Mouse (Mus musculus) mouse embryonic stem cell (cell line): ENCODE data around the gene Mrps18b.

ENCODE experiments used
- in situ Hi-C, 2 experiments: fragments of 300-500 bp; cut with MboI; formaldehyde crosslinking; loops; 1 replicate in 1 of 2; 3 replicates in 1 of 2; pipeline ENCODE4 v1.14.3; 2019 to 2020; ENCODE audit warnings: low sequenced_read_pairs in 2 of 2, low pct_unique_long_range_greater_than_20kb in 1 of 2, mixed read lengths in 1 of 2; ENCODE audit not compliant: unreplicated experiment in 1 of 2

Mrps18b gene

DNA sequence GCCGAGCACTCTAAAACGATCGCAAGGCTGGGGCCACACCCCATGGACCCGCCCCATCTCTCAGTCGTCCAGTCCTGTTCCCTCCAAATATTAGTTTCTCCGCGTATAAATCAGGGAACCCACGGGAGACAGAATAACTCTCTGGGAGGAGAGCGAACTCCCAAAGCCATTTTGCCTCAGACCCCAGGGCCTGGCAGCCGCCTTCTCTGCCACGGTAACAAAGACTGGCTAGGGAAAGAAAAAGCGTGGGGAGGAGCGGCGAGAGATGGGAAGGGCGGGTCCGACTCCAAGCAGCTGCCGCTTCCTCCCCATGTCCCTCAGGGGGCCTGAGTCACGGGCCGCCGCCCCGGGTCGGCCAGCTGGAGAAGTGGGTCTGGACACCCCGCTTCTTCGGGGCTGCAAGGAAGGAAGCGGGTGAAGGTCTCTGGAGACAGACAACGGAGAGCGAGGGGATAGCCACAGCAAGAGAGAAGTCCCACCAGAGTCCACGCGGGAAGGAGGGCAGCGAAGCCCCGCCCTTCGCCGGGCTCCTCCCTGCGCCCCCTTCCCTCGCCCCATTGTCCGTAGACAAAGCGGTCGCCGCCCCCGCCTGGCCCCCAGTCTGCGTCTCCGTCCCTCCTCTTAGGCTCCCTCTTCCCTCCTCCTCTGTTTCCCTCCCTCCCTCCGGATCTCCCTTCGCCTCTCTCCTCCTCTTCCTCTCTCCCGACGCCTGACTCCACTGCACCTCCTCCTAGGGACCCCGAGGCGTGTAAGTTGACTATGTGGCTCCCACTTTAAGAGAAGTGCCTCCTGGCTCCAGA, 50.5 kb downstream of the Mrps18b start, which contains the start of gene Ppp1r18:
Gene Ppp1r18 (plus strand): TSS at position 113 of the 800 bp plus-strand sequence.
- in situ Hi-C loops: loop anchor here in 1 of 2 experiments (5.0 kb wide), 1 partner anchor 38 kb away; no protein-coding TSS in a partner anchor

DNA sequence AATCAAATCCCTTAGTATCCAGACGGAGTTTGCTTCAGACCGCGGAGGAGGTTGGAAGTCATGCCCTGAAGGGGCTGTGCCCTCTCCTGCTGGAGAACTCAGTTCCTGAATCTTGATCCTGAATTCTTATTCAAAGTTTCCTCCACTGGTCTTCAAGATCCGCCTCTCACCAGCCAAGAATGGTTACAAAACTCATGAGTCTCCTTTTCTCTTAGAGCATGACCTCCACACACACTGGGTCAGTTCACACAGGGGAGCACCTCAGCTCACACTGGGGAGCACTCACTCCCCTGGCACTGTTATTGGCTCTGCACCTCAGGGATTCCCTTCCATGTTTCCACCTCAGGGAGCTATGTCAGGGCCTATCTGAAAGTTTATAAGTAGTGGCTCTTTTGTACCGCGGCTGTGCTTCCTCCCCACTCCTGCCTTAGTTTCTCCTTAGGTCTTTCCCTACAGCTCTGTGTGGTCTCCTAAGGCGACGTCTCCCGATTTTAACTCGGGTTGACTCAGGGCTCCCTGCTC, 51.3 kb downstream of the Mrps18b start:
- in situ Hi-C loops: loop anchor here in 1 of 2 experiments (5.0 kb wide), 1 partner anchor 38 kb away; no protein-coding TSS in a partner anchor

DNA sequence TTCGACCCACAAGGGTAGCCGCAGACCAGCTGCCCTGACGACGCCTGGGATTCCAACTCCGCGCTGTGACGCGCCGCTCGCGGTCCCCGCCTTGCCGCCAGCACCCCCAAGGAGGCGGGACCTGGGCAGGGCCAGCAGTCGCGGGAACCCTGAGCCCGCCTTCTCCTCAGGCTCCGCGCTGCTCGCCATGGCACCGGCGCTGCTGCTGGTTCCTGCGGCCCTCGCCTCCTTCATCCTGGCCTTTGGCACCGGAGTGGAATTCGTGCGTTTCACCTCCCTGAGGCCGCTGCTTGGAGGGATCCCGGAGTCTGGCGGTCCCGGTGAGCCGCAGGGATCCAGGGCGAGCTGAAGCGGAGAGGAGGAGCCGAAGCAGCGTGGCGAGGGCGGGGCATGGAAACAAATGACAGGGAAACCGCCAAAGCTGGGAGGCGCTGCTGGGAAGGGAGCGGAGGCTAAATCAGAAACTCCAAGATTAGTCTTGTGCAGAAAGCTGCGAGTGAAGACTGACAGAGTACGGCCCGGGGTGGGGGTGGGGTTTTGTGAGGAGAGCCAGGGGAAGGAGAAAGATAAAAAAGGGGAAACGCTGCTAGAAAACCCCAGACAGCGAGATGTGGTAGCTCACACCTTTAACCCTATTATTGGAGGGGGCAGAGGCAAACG, 54.9 kb downstream of the Mrps18b start, which contains the start of gene Nrm:
Gene Nrm (plus strand): TSS at position 121 of the 660 bp plus-strand sequence.
- in situ Hi-C loops: no loop called here

DNA sequence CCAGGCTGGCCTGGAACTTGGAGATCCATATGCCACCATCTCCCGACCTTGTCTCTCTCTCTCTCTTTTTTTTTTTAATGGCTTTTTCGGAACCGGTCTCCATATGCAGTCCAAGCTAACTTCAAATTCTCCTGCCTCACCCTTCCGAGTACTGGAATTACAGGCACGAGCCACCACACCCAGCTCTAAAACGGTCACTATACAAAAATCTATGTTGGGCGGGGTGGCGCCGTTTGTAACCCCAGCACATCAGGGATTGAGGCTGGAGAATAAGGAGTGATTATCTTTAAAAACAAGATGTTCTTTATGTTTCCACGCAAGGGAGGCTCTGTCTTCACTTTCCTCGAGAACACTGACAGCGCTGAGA, 55.4 kb downstream of the Mrps18b start:
- in situ Hi-C loops: no loop called here
